Mouse (Mus musculus) embryonic stem cell, embryonic (primary cell): ENCODE data around the gene Cpne4.

Experiments
- CTCF ChIA-PET, 4 experiments: fragments of 300-600 bp in 2 of 4; fragments of 350-600 bp in 2 of 4; sonication (Branson Sonifier 250); formaldehyde crosslinking; loops; one replicate each; lab custom pipeline; 2022; ENCODE audit warnings: inconsistent platforms in 2 of 4; lab: Charles Lee
- POLR2A ChIA-PET, 4 experiments: fragments of 300-600 bp in 2 of 4; fragments of 350-600 bp in 2 of 4; sonication (Branson Sonifier 250); formaldehyde crosslinking; loops; one replicate each; lab custom pipeline; 2022; ENCODE audit warnings: antibody characterized with exemption in 4 of 4, inconsistent platforms in 1 of 4; lab: Charles Lee

The Cpne4 gene

DNA sequence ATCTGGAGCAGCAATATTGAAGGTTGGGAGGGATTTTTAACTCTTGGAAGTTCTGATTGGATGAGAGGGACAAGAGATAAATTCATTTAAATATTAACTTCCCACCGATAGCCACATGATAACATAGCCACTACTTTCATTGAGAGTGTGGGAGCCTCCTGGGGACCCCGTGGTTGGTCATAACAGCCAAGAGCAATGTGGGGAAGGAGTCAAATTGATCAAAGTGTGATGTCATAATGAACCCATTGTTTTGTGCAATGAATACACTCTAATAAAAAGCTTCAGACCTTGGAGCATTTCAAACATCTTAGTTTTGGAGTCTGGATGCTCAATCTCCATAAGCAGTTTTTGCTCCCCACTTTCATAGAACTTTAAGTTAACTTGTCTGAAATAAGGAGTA, at the start of gene Cpne4:
Gene Cpne4, plus strand, starts transcription at position 301 of the 400 bp plus-strand sequence.
- ChIA-PET CTCF (no interaction called here), POLR2A (no interaction called here)

GRCm38 (mm10) chr9:104515187-104515586, 31.9 kb upstream of the Cpne4 start:
- ChIA-PET CTCF (no interaction called here), POLR2A (no interaction called here)

GRCm38 (mm10) chr9:104535508-104535907, 11.6 kb upstream of the Cpne4 start:
- CTCF ChIA-PET = interaction anchor here in 3 of 4 experiments (0.6 to 1.3 kb wide), 12 partner anchors 9 to 713 kb away, joined by 3 to 6 read pairs (median 4); no protein-coding TSS in a partner anchor
- POLR2A ChIA-PET = interaction anchor here in 1 of 4 experiments (1.1 kb wide), 1 partner anchor 777 kb away, joined by 3 read pairs; no protein-coding TSS in a partner anchor

DNA sequence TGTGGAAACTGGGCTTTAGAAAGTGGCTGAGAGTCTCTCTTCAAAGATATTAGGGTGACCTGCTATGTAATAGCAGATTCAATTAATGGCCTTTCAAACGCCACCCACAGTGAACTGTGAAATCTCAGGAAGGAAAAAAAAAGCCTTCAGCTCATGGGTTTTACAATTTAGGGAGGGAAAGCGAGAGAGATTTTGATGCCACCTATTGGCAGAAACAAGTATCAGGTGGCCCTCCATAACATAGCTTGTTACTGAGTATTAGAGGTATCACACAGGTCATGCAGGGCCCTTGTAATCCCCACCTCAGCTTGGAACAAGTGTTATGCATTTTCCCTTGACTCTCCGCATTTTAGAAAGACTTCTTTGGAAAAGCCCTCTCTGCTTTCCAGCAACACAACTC, 18.7 kb downstream of the Cpne4 start:
- CTCF ChIA-PET = interaction anchor here (0.6 to 2.0 kb wide), 10 partner anchors 11 to 288 kb away, joined by 3 to 5 read pairs (median 4); no protein-coding TSS in a partner anchor
- POLR2A ChIA-PET = interaction anchor here in 2 of 4 experiments (0.6 to 0.7 kb wide), 2 partner anchors 32 to 743 kb away, joined by 3 read pairs; no protein-coding TSS in a partner anchor

GRCm38 (mm10) chr9:104566468-104566867, 19.4 kb downstream of the Cpne4 start:
- POLR2A ChIA-PET = no interaction called here
- CTCF ChIA-PET = interaction anchor here in 3 of 4 experiments (0.7 to 2.0 kb wide), 6 partner anchors 31 to 289 kb away, joined by 3 to 5 read pairs (median 4); no protein-coding TSS in a partner anchor

DNA sequence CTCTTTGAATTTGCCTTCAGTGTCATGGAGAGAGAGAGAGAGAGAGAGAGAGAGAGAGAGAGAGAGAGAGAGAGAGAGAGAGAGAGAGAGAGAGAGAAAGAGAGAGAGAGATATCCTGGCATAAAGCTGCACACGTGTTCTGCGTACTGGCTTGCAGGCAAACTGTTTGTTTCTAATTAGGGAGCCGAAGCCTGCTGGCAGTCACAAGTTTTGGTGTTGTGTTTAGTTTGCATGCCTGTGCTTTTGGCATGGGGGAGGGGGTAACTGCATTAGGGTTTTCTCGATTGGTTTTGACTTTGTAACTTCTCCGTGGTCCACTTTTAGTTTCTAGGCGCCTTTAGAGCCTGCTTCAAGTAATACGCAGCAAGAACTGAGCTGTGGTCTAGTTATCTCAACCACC, 20.0 kb downstream of the Cpne4 start:
- CTCF ChIA-PET = interaction anchor here in 2 of 4 experiments (0.6 to 1.2 kb wide), 3 partner anchors 157 to 896 kb away, joined by 3 to 6 read pairs (median 4); no protein-coding TSS in a partner anchor
- POLR2A ChIA-PET = no interaction called here

- POLR2A ChIA-PET = interaction anchor here in 2 of 4 experiments (0.6 to 0.8 kb wide), 2 partner anchors 562 to 1384 kb away, joined by 3 read pairs; partner anchors contain the start of gene Nudt16 (in 1 of the 2)
Measured at GRCm38 (mm10) chr9:104569480-104570167, 22.5 kb downstream of the Cpne4 start.

GRCm38 (mm10) chr9:104572856-104573255, 25.8 kb downstream of the Cpne4 start:
- POLR2A ChIA-PET = interaction anchor here in 2 of 4 experiments (0.6 kb wide), 2 partner anchors 805 to 902 kb away, joined by 3 read pairs; no protein-coding TSS in a partner anchor
- CTCF ChIA-PET = interaction anchor here in 3 of 4 experiments (0.6 to 0.8 kb wide), 3 partner anchors 226 to 702 kb away, joined by 3 to 7 read pairs (median 4); no protein-coding TSS in a partner anchor

More at GRCm38 (mm10) chr9:104569480-104570167, 22.5 kb downstream of the Cpne4 start:
- CTCF ChIA-PET = interaction anchor here in 3 of 4 experiments (0.5 to 1.7 kb wide), 15 partner anchors 11 to 1622 kb away, joined by 3 to 11 read pairs (median 4); partner anchors contain the start of gene Aste1 (in 1 of the 3)

DNA sequence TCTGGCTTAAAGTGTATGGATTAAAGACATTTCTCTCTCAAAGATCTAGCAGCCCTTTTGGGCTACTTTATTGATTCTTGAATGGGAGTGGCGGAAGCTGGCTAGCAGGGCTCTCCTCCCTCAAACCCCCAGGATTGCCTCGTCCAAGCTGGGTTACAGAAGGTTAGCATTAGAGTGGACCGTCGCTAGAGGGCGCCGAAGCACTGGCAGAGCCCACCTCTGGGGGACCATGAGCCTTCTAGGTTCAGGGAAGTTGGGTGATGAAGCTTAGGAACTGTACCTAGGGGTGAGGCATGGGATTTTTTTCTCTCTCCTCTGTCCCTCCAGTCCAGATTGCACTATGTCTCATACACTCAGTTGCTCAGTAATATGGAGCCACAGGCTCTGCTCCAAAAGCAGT, 27.4 kb downstream of the Cpne4 start:
- ChIA-PET POLR2A (interaction anchor here in 1 of 4 experiments (0.7 kb wide), 1 partner anchor 76 kb away, joined by 4 read pairs; no protein-coding TSS in a partner anchor), CTCF (interaction anchor here (0.5 to 1.3 kb wide), 24 partner anchors 9 to 902 kb away, joined by 3 to 13 read pairs (median 3); no protein-coding TSS in a partner anchor)

DNA sequence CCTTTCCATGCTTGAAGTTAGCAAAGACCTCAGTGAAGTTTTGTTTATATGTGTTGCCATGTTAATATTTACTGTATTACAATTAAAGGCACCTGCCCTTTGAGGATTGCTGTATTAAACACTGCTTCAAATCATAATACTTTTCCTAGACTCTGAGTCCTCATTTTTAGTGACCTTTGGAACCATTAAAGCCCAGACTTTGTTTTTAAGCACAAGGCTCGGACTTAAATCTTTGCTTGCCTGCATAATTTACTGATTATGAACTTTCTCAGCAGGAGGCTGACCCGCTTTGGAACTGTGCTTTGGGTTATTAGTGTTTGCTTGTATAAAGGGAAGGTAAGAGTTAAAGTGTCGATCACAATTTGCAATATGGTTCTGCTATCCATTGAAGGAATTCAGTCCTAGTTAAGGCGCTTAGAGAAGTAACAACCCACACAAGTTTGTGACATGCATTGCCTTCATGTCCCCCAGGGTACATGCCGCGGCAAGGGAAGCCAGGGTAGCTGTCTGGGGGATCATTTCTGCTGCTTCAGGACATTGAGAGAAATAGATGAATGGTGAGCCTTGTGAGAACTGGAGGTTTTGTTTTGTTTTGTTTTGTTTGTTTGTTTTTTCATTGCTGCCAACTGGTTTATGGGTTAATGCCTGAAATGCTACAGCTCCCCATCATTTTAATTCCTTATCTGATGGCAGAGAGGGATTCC, 35.0 kb downstream of the Cpne4 start:
- POLR2A ChIA-PET = no interaction called here

DNA sequence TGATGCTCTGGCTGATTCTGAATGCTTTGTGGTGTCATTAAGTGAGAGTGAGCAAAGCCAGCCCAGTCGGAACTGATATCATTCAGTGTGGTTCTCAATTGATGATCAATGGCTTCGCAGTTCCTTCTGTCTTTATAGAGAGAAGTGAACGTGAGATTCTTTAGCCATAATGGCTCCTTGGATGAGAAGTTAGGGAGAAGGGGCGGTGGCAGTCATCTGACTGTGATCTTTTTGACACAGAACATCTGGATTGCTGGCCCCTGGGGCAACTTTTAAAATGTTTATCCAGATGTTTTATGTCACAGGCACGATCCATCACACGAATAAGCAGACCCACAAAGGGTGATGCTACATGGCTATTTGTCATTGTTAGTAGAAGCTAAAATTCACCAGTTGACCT, 35.6 kb downstream of the Cpne4 start:
- ChIA-PET CTCF (interaction anchor here in 1 of 4 experiments (0.5 to 1.0 kb wide), 2 partner anchors 8 to 47 kb away, joined by 3 to 5 read pairs; no protein-coding TSS in a partner anchor), POLR2A (no interaction called here)

More for the DNA sequence above, 35.0 kb downstream of the Cpne4 start:
- CTCF ChIA-PET = no interaction called here

DNA sequence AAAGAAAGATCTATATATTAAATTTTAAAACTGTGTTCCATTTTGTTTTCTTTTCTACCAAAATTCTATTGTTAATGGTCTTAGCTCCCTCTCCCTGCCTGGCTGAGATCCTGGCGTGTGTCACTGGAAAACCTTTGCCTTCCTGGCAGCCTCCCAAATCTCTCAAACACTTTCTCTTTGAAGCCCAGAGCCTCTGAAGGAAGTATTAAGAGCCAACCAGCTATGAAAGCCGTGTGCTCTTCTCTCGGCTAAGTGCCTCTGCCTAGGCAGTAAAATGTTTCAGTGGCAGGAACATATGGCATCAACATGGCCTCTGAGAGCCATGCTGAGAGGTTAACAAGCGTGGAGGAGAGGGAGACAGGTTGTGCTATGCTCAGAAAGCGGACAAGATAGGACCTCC, 47.5 kb downstream of the Cpne4 start:
- CTCF ChIA-PET = no interaction called here
- POLR2A ChIA-PET = interaction anchor here in 1 of 4 experiments (0.6 kb wide), 1 partner anchor 10 kb away, joined by 4 read pairs; no protein-coding TSS in a partner anchor

DNA sequence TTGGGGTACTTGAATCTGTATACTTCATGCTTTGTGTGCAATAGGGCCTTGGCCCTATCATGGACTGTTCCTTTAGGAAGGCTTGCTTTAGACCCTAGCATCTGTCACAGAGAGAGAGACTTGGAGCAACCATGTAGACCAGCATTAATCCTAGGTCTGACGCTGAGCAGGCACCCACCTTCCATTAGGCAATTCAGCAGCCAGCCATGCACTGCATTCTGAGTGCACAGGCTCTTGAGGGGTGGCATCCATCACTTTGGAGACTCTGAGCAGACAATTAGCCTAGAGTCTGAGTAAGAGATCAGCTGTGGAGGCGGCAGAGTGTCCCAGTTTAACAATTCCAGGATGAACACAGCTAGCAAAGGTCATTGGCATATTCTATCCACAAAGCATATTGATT, 47.9 kb downstream of the Cpne4 start:
- ChIA-PET POLR2A (no interaction called here), CTCF (no interaction called here)

- ChIA-PET CTCF (no interaction called here), POLR2A (no interaction called here)
Measured at GRCm38 (mm10) chr9:104612523-104612922, 65.4 kb downstream of the Cpne4 start.

DNA sequence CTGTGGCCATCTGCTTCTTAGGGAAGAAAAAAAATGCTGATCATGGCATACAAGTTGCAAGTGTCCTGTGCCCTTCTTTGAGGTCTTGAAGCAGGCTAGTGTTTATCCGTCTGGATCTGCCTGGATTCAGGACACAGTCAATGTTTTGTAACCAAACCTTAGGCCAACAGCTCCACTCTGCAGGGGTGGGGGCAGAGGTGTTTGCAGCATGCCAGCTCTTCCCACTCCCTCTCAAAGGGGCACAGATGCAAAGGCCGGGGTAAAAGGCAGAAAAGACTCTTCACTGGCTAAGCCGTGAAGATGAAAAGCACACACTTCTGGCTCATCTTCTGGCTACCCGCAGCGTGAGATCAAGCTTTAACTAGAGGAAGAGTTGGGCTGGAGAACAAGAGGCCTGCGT, 69.6 kb downstream of the Cpne4 start:
- ChIA-PET POLR2A (no interaction called here), CTCF (no interaction called here)

GRCm38 (mm10) chr9:104623564-104623963, 76.5 kb downstream of the Cpne4 start:
- ChIA-PET CTCF (no interaction called here), POLR2A (no interaction called here)

GRCm38 (mm10) chr9:104627816-104628215, 80.7 kb downstream of the Cpne4 start:
- ChIA-PET POLR2A (interaction anchor here in 1 of 4 experiments (0.6 kb wide), 1 partner anchor 13 kb away, joined by 3 read pairs; no protein-coding TSS in a partner anchor), CTCF (interaction anchor here in 2 of 4 experiments (0.6 to 1.1 kb wide), 2 partner anchors 54 to 1008 kb away, joined by 9 to 13 read pairs; no protein-coding TSS in a partner anchor)

GRCm38 (mm10) chr9:104629282-104629681, 82.2 kb downstream of the Cpne4 start:
- POLR2A ChIA-PET = interaction anchor here in 1 of 4 experiments (0.7 kb wide), 1 partner anchor 262 kb away, joined by 3 read pairs; no protein-coding TSS in a partner anchor
- CTCF ChIA-PET = no interaction called here
